Mouse (Mus musculus) cerebellum, postnatal 14 days (tissue): ENCODE data around the gene Akap17b.

Experiments used
- DNase-seq, 2 experiments: peaks; one replicate each; pipeline ENCODE4 v3.0.0; 2021; ENCODE audit warnings: mixed read lengths in 2 of 2

The Akap17b gene

GRCm38 (mm10) chrX:36586629-36587303 is 58.4 kb downstream of the Akap17b start:
- DNase-seq = no peak

- no peak for DNase-seq
Observed at GRCm38 (mm10) chrX:36562079-36562478, 83.1 kb downstream of the Akap17b start.

- peak; percentile 75 to 80 for DNase-seq
Observed at GRCm38 (mm10) chrX:36561650-36562049, 83.5 kb downstream of the Akap17b start.

GRCm38 (mm10) chrX:36560170-36560569 is 85.0 kb downstream of the Akap17b start:
- DNase-seq = no peak
